Mouse (Mus musculus) liver, embryonic 13.5 days (tissue): ENCODE measurements around the gene Ptpn21. TPM values are rescaled to one million over a fixed set of nuclear protein-coding genes. Genes with fewer than 3 reads are reported as not detected.

Experiments
- ATAC-seq: fragments of 200-750 bp; cut with Nextera tagmentation; 2 replicates; pipeline ENCODE4 v1.8.0; 2017; ENCODE audit warnings: low read depth, mild to moderate bottlenecking, moderate number of reproducible peaks, moderate library complexity
- DNase-seq: peaks from one replicate; pipeline ENCODE4 v3.0.0; 2022
- H3K27ac ChIP-seq: fragments of 300-500 bp; sonication (generic); 2 replicates; pipeline ENCODE4 v1.5.1; 2015; ENCODE audit warnings: moderate library complexity, mild to moderate bottlenecking, inconsistent platforms
- H3K27me3 ChIP-seq: fragments of 300-500 bp; sonication (generic); 2 replicates; pipeline ENCODE4 v1.6.1; 2015; ENCODE audit warnings: mild to moderate bottlenecking, inconsistent platforms
- H3K36me3 ChIP-seq: fragments of 300-500 bp; sonication (generic); 2 replicates; pipeline ENCODE4 v1.6.1; 2015; ENCODE audit warnings: mild to moderate bottlenecking, inconsistent platforms
- H3K4me1 ChIP-seq: fragments of 300-500 bp; sonication (generic); replicated peaks from 2 replicates; pipeline ENCODE4 v1.6.1; 2015; ENCODE audit warnings: inconsistent platforms
- H3K4me2 ChIP-seq: fragments of 300-500 bp; sonication (generic); 2 replicates; pipeline ENCODE4 v1.6.1; 2015; ENCODE audit warnings: inconsistent platforms, mild to moderate bottlenecking, moderate library complexity
- H3K4me3 ChIP-seq: fragments of 300-500 bp; sonication (generic); replicated peaks from 2 replicates; pipeline ENCODE4 v1.5.1; 2015; ENCODE audit warnings: mild to moderate bottlenecking, inconsistent platforms
- H3K9ac ChIP-seq: fragments of 300-500 bp; sonication (generic); 2 replicates; pipeline ENCODE4 v1.6.1; 2015; ENCODE audit warnings: mild to moderate bottlenecking, inconsistent platforms
- H3K9me3 ChIP-seq: fragments of 300-500 bp; sonication (generic); replicated peaks from 2 replicates; pipeline ENCODE4 v1.6.1; 2016; ENCODE audit warnings: inconsistent platforms
- WGBS: fragments of 180-500 bp; shearing (Covaris S2); methylation state at CpG from one replicate; pipeline ENCODE4 v1.1.7; 2015; ENCODE audit not compliant: insufficient replicate concordance; 5-methylcytosine and 5-hydroxymethylcytosine counted together
- polyA plus RNA-seq: library from polyadenylated mRNA; unstranded; fragments of >200 nt; fragmentation: Nextera tagmentation; extraction: Ambion mirVana; gene quantifications from 2 replicates; pipeline ENCODE4 v1.2.1, GENCODE M21; 2015

The Ptpn21 gene
- polyA plus RNA-seq, 1 experiment from 2014 or later, result 1.8 TPM

- ATAC-seq (0 out of 2 replicates have a peak, but pooled peaks have one; percentile 13), DNase-seq (no peak)
- WGBS, result 43% methylated on average over 3 of the region's 3 CpGs
- peaks cover 11% of the 10 kb centered on the region for H3K4me1 ChIP-seq
- no peak overlapping the region for H3K4me3 ChIP-seq
- no peak overlapping the region for H3K9ac ChIP-seq
- H3K27ac ChIP-seq, result peak overlapping the region; percentile 18; the same call in 1 of the 2 replicates
- no peaks in the 10 kb centered on the region for H3K9me3 ChIP-seq
- peaks cover 58% of the 10 kb centered on the region for H3K27me3 ChIP-seq
- H3K36me3 ChIP-seq, result no peaks in the 10 kb centered on the region
- no peak overlapping the region for H3K4me2 ChIP-seq
These were observed 3.9 kb upstream of the Ptpn21 start for GRCm38 (mm10) chr12:98741011-98741501.

- peak overlapping the region; percentile 63 for H3K4me3 ChIP-seq
- peak overlapping the region; percentile 71; the same call in 1 of the 2 replicates for H3K9ac ChIP-seq
- DNase-seq (no peak), ATAC-seq (no peak)
- peaks cover 28% of the 10 kb centered on the region for H3K4me1 ChIP-seq
- peak overlapping the region; percentile 67 for H3K4me2 ChIP-seq
- no peaks in the 10 kb centered on the region for H3K36me3 ChIP-seq
- WGBS, result 10% methylated on average over 7 of the region's 7 CpGs
- H3K9me3 ChIP-seq, result no peaks in the 10 kb centered on the region
- peaks cover 68% of the 10 kb centered on the region for H3K27me3 ChIP-seq
- H3K27ac ChIP-seq, result no peak overlapping the region
These were observed 671 bp upstream of the Ptpn21 start for GRCm38 (mm10) chr12:98737801-98738350.

GRCm38 (mm10) chr12:98734880-98735801, 2.1 kb downstream of the Ptpn21 start:
- Histone ChIP-seq H3K27me3 (peaks cover 53% of the 10 kb centered on the region), H3K9me3 (no peaks in the 10 kb centered on the region), H3K4me1 (peaks cover 28% of the 10 kb centered on the region), H3K4me2 (peak overlapping the region; percentile 82), H3K36me3 (no peaks in the 10 kb centered on the region), H3K27ac (no peak overlapping the region), H3K4me3 (peak overlapping the region; percentile 68), H3K9ac (peak overlapping the region; percentile 71)
- ATAC-seq (no peak; the same call in 1 of the 2 replicates), DNase-seq (no peak)
- 16% methylated on average over 22 of the region's 22 CpGs for WGBS

GRCm38 (mm10) chr12:98734246-98734879, 2.8 kb downstream of the Ptpn21 start:
- DNase-seq, result peak; percentile 74
- peak; percentile 86 for ATAC-seq
- under 1% methylated on average over 30 of the region's 30 CpGs for WGBS
- Histone ChIP-seq H3K4me1 (peaks cover 28% of the 10 kb centered on the region), H3K27ac (peak overlapping the region; percentile 55), H3K36me3 (no peaks in the 10 kb centered on the region), H3K9me3 (no peaks in the 10 kb centered on the region), H3K4me2 (peak overlapping the region; percentile 82), H3K4me3 (peak overlapping the region; percentile 68), H3K9ac (peak overlapping the region; percentile 71), H3K27me3 (peaks cover 45% of the 10 kb centered on the region)

- peak; percentile 60 for ATAC-seq
- Histone ChIP-seq H3K9me3 (no peaks in the 10 kb centered on the region), H3K4me1 (peaks cover 28% of the 10 kb centered on the region), H3K4me3 (peak overlapping the region; percentile 68), H3K4me2 (peak overlapping the region; percentile 82), H3K27ac (peak overlapping the region; percentile 55; the same call in 1 of the 2 replicates), H3K27me3 (peaks cover 39% of the 10 kb centered on the region), H3K9ac (peak overlapping the region; percentile 71), H3K36me3 (no peaks in the 10 kb centered on the region)
- no peak for DNase-seq
- 11% methylated on average over 12 of the region's 12 CpGs for WGBS
These were observed 3.4 kb downstream of the Ptpn21 start for GRCm38 (mm10) chr12:98733776-98734175.

GRCm38 (mm10) chr12:98733165-98733564, 4.0 kb downstream of the Ptpn21 start:
- Histone ChIP-seq H3K9me3 (no peaks in the 10 kb centered on the region), H3K36me3 (no peaks in the 10 kb centered on the region), H3K4me3 (peak overlapping the region; percentile 68), H3K27ac (no peak overlapping the region), H3K4me2 (peak overlapping the region; percentile 82), H3K4me1 (peaks cover 27% of the 10 kb centered on the region), H3K9ac (peak overlapping the region; percentile 71), H3K27me3 (peaks cover 33% of the 10 kb centered on the region)
- DNase-seq (no peak), ATAC-seq (no peak)
- WGBS, result 41% methylated on average over 3 of the region's 3 CpGs

- H3K9me3 ChIP-seq, result no peaks in the 10 kb centered on the region
- H3K27ac ChIP-seq, result no peak overlapping the region
- no peak overlapping the region for H3K9ac ChIP-seq
- peaks cover 23% of the 10 kb centered on the region for H3K4me1 ChIP-seq
- H3K4me2 ChIP-seq, result no peak overlapping the region
- no peak for ATAC-seq
- peaks cover 10% of the 10 kb centered on the region for H3K27me3 ChIP-seq
- 81% methylated on average over 11 of the region's 11 CpGs for WGBS
- no peak overlapping the region for H3K4me3 ChIP-seq
- no peaks in the 10 kb centered on the region for H3K36me3 ChIP-seq
- DNase-seq, result no peak
These were observed 6.5 kb downstream of the Ptpn21 start for GRCm38 (mm10) chr12:98730682-98731081.

- no peak overlapping the region for H3K27ac ChIP-seq
- WGBS, result 58% methylated on average over 7 of the region's 7 CpGs
- H3K9me3 ChIP-seq, result no peaks in the 10 kb centered on the region
- no peak for DNase-seq
- H3K36me3 ChIP-seq, result no peaks in the 10 kb centered on the region
- H3K4me2 ChIP-seq, result no peak overlapping the region
- ATAC-seq, result no peak
- H3K9ac ChIP-seq, result no peak overlapping the region
- H3K4me1 ChIP-seq, result no peaks in the 10 kb centered on the region
- no peaks in the 10 kb centered on the region for H3K27me3 ChIP-seq
- H3K4me3 ChIP-seq, result no peak overlapping the region
These were observed 10.0 kb downstream of the Ptpn21 start for GRCm38 (mm10) chr12:98727186-98727585.

- H3K27ac ChIP-seq, result no peak overlapping the region
- H3K4me3 ChIP-seq, result no peak overlapping the region
- DNase-seq (no peak), ATAC-seq (no peak)
- H3K27me3 ChIP-seq, result no peaks in the 10 kb centered on the region
- no peaks in the 10 kb centered on the region for H3K36me3 ChIP-seq
- no peak overlapping the region for H3K4me2 ChIP-seq
- no peaks in the 10 kb centered on the region for H3K9me3 ChIP-seq
- no peak overlapping the region for H3K9ac ChIP-seq
- H3K4me1 ChIP-seq, result no peaks in the 10 kb centered on the region
- 62% methylated on average over 7 of the region's 7 CpGs for WGBS
These were observed 11.1 kb downstream of the Ptpn21 start for GRCm38 (mm10) chr12:98726078-98726477.

- no peak for ATAC-seq
- 60% methylated on average over 5 of the region's 5 CpGs for WGBS
- Histone ChIP-seq H3K36me3 (no peaks in the 10 kb centered on the region), H3K9me3 (no peaks in the 10 kb centered on the region), H3K4me3 (no peak overlapping the region), H3K4me2 (no peak overlapping the region), H3K27ac (no peak overlapping the region), H3K9ac (no peak overlapping the region), H3K27me3 (no peaks in the 10 kb centered on the region), H3K4me1 (no peaks in the 10 kb centered on the region)
- DNase-seq, result no peak
These were observed 12.2 kb downstream of the Ptpn21 start for GRCm38 (mm10) chr12:98724976-98725375.

- ATAC-seq (no peak), DNase-seq (no peak)
- no peaks in the 10 kb centered on the region for H3K9me3 ChIP-seq
- H3K9ac ChIP-seq, result no peak overlapping the region
- no peaks in the 10 kb centered on the region for H3K36me3 ChIP-seq
- 81% methylated on average over 7 of the region's 7 CpGs for WGBS
- H3K27ac ChIP-seq, result no peak overlapping the region
- no peak overlapping the region for H3K4me3 ChIP-seq
- no peaks in the 10 kb centered on the region for H3K4me1 ChIP-seq
- no peak overlapping the region for H3K4me2 ChIP-seq
- H3K27me3 ChIP-seq, result no peaks in the 10 kb centered on the region
These were observed 13.0 kb downstream of the Ptpn21 start for GRCm38 (mm10) chr12:98724224-98724623.
